Mouse (Mus musculus) heart, adult 2 months (tissue): ENCODE results near the gene Car15. TPM values are rescaled to one million over a fixed set of nuclear protein-coding genes. Genes with fewer than 3 reads are reported as not detected.

Experiments
- DNase-seq, 2 experiments: peaks; one replicate each; pipeline ENCODE4 v3.0.0; 2021
- H3K27ac ChIP-seq: fragments of 200-600 bp; 2 replicates; pipeline ENCODE4 v1.8.1; 2022
- H3K27me3 ChIP-seq: fragments of 200-500 bp; 2 replicates; pipeline ENCODE4 v1.6.1; 2012; ENCODE audit warnings: mild to moderate bottlenecking, low read length, inconsistent platforms, mixed read lengths; ENCODE audit not compliant: control insufficient read depth, insufficient read depth
- H3K36me3 ChIP-seq: fragments of 200-500 bp; 2 replicates; pipeline ENCODE4 v1.6.1; 2012; ENCODE audit warnings: low read length, inconsistent platforms; ENCODE audit not compliant: control insufficient read depth, insufficient read depth
- H3K4me1 ChIP-seq: fragments of 200-500 bp; 2 replicates; pipeline ENCODE4 v1.6.1; 2011; ENCODE audit warnings: low read length; ENCODE audit not compliant: control insufficient read depth, insufficient read depth
- H3K4me3 ChIP-seq: fragments of 200-600 bp; 2 replicates; pipeline ENCODE4 v1.8.1; 2022
- H3K79me2 ChIP-seq: fragments of 200-500 bp; replicated peaks from 2 replicates; pipeline ENCODE4 v1.6.1; 2012; ENCODE audit warnings: mild to moderate bottlenecking, inconsistent platforms, low read length, moderate library complexity, mixed read lengths; ENCODE audit not compliant: control insufficient read depth, insufficient read depth
- H3K9ac ChIP-seq: fragments of 200-500 bp; 2 replicates; pipeline ENCODE4 v1.6.1; 2012; ENCODE audit warnings: low read depth, mild to moderate bottlenecking, control low read depth, inconsistent platforms, low read length, mixed read lengths
- CTCF ChIP-seq: fragments of 200-600 bp; IDR thresholded peaks from 2 replicates; pipeline ENCODE4 v1.8.1; 2022; ENCODE audit warnings: antibody characterized with exemption, mild to moderate bottlenecking, moderate library complexity
- EP300 ChIP-seq: fragments of 200-500 bp; IDR thresholded peaks from 2 replicates; pipeline ENCODE4 v1.6.1; 2011; ENCODE audit warnings: low read depth, low read length, control low read depth; ENCODE audit not compliant: insufficient read depth
- POLR2A ChIP-seq: fragments of 200-500 bp; IDR thresholded peaks from 2 replicates; pipeline ENCODE4 v1.6.1; 2011; ENCODE audit warnings: mild to moderate bottlenecking, low read depth, low read length, control low read depth; ENCODE audit not compliant: insufficient read depth
- WGBS: fragments of 180-500 bp; shearing (Covaris S2); methylation state at CpG from one replicate; pipeline ENCODE4 v1.1.7; 2018; 5-methylcytosine and 5-hydroxymethylcytosine counted together
- intact Hi-C: fragments of 180-260 bp; cut with DNase I; formaldehyde crosslinking; loops from one replicate; pipeline ENCODE4 v1.15.1; 2025
- polyA plus RNA-seq: library from polyadenylated mRNA; depleted of rRNA; stranded (reverse); fragments of >200 nt; gene quantifications from 2 replicates; pipeline ENCODE4 v1.2.3, GENCODE M21; 2012
- total RNA-seq, 2 experiments: library from RNA; stranded (reverse); gene quantifications; 2 replicates each; pipeline ENCODE4 v1.2.3; 2021

Gene Car15
- total and polyA plus RNA-seq, 3 experiments = 1.6 to 5.2 (median 2.9) TPM

DNA sequence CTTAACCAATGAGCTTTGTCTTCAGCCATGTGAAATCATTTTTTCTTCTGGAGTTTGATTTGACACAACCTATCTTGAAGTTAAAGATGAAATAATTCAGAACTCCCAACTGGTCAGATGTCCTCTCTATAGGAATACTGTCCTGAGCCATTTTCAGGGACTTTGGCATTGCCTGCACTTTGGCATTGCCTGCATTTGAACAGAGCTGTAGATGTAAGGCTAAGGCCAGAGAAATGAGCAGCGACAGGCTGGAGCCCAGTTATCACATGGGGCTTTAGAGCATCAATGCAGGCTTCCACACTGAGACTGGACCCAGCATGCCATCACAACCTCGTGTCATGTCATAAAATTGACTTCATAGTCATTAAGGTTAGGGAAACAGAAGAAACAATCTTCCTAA, 15.1 kb upstream of the Car15 start:
- Histone ChIP-seq H3K4me1 (no peaks in the 10 kb centered on the region), H3K27me3 (no peaks in the 10 kb centered on the region), H3K27ac (no peak overlapping the region), H3K9ac (no peak overlapping the region), H3K36me3 (no peaks in the 10 kb centered on the region), H3K79me2 (no peaks in the 10 kb centered on the region), H3K4me3 (no peak overlapping the region)
- no peak for DNase-seq
- 88% methylated on average over 2 of the region's 2 CpGs for WGBS
- TF ChIP-seq POLR2A (no peak), CTCF (no peak), EP300 (no peak)
- intact Hi-C loops = no loop called here

DNA sequence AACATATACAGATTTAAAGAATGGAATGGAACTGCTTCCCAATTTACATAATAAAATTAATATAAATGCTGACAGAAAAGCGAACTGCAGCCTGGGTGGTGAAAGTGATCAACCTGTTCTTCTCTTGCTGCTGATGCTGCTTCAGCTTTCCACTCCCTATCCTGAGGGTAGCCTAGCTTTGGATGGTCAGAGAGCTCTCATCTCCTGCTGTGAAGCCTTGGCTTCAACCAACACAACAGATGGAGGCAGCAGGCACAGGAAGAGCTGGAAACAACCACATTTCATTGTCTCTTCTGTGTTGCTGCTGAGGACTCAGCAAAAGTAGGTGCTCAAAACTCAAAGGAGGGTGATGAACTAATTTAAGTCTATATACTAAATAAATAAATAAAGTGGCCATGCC, 13.7 kb upstream of the Car15 start:
- WGBS = 95% methylated on average over 1 of the region's 1 CpGs
- H3K4me3 ChIP-seq = no peak overlapping the region
- H3K36me3 ChIP-seq = no peaks in the 10 kb centered on the region
- no peaks in the 10 kb centered on the region for H3K27me3 ChIP-seq
- H3K27ac ChIP-seq = no peak overlapping the region
- no peak for DNase-seq
- no peaks in the 10 kb centered on the region for H3K4me1 ChIP-seq
- intact Hi-C loops = no loop called here
- H3K79me2 ChIP-seq = no peaks in the 10 kb centered on the region
- TF ChIP-seq CTCF (no peak), POLR2A (no peak), EP300 (no peak)
- H3K9ac ChIP-seq = no peak overlapping the region

GRCm38 (mm10) chr16:17851331-17851730, 13.2 kb upstream of the Car15 start:
- intact Hi-C loops = no loop called here
- 98% methylated on average over 5 of the region's 5 CpGs for WGBS

GRCm38 (mm10) chr16:17849486-17849885, 11.3 kb upstream of the Car15 start:
- no peaks in the 10 kb centered on the region for H3K27me3 ChIP-seq
- H3K27ac ChIP-seq = no peak overlapping the region
- H3K36me3 ChIP-seq = no peaks in the 10 kb centered on the region
- no peak for DNase-seq
- intact Hi-C loops = no loop called here
- no peak overlapping the region for H3K4me3 ChIP-seq
- H3K79me2 ChIP-seq = no peaks in the 10 kb centered on the region
- no peak overlapping the region for H3K9ac ChIP-seq
- no peaks in the 10 kb centered on the region for H3K4me1 ChIP-seq
- TF ChIP-seq EP300 = no peak
- no peak for TF ChIP-seq POLR2A
- no peak for TF ChIP-seq CTCF
- 72% methylated on average over 6 of the region's 6 CpGs for WGBS

More at GRCm38 (mm10) chr16:17851331-17851730, 13.2 kb upstream of the Car15 start:
- no peak for DNase-seq
- Histone ChIP-seq H3K79me2 (no peaks in the 10 kb centered on the region), H3K36me3 (no peaks in the 10 kb centered on the region), H3K4me3 (no peak overlapping the region), H3K27me3 (no peaks in the 10 kb centered on the region), H3K4me1 (no peaks in the 10 kb centered on the region), H3K9ac (no peak overlapping the region), H3K27ac (no peak overlapping the region)
- TF ChIP-seq EP300 (no peak), POLR2A (no peak), CTCF (no peak)

DNA sequence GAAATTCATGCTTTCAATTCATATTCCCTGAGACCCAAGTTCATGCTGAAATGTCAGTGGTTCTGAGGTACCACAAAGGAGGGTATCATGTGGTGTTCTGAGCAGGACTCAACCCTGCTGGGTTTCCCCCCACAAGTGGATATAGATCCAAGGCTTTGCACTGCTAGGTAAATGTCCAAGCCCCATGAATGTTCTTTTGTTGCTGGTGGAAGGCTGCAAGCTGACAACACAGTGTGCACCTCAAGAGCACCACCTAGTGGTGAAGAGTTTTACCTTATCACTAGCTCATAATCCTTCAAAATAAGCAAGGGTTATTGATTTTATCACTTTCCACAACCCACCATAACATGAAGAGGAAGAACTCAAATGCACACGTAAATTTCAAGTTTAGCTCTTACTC, 10.8 kb upstream of the Car15 start:
- TF ChIP-seq CTCF = peak; percentile 88
- no peak for TF ChIP-seq EP300
- H3K27ac ChIP-seq = no peak overlapping the region
- no peak overlapping the region for H3K4me3 ChIP-seq
- no peaks in the 10 kb centered on the region for H3K36me3 ChIP-seq
- intact Hi-C loops = no loop called here
- no peaks in the 10 kb centered on the region for H3K27me3 ChIP-seq
- DNase-seq = no peak
- no peaks in the 10 kb centered on the region for H3K79me2 ChIP-seq
- no peak overlapping the region for H3K9ac ChIP-seq
- WGBS = 27% methylated on average over 1 of the region's 1 CpGs
- no peaks in the 10 kb centered on the region for H3K4me1 ChIP-seq

DNA sequence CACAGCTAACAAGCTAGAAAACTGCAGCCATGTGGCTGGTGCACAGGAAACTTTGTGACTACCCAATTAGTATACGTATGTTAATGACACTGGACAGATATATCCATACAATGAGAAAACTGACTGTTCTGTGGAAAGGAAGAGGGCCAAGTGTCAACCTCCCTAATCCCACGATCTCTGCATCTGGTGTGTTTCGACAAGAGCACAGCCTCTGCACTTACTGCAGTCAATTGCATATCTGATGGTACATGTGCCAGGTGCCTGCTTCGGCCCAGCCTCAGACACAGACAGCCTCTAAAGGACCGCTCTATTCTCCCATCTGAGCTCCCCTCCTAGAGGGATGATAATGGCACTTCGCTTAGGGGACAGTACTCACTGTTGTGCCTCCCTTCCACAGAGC, 10.3 kb upstream of the Car15 start:
- Histone ChIP-seq H3K9ac (no peak overlapping the region), H3K4me1 (no peaks in the 10 kb centered on the region), H3K4me3 (no peak overlapping the region), H3K79me2 (no peaks in the 10 kb centered on the region), H3K27ac (no peak overlapping the region), H3K36me3 (no peaks in the 10 kb centered on the region), H3K27me3 (no peaks in the 10 kb centered on the region)
- intact Hi-C loops = no loop called here
- 80% methylated on average over 6 of the region's 6 CpGs for WGBS
- no peak for DNase-seq
- no peak for TF ChIP-seq CTCF
